Mouse (Mus musculus) lung, postnatal 0 days (tissue): ENCODE results near the gene Tlr5. TPM values are rescaled to one million over a fixed set of nuclear protein-coding genes. Genes with fewer than 3 reads are reported as not detected.

ENCODE experiments used
- ATAC-seq: fragments of 200-750 bp; cut with Nextera tagmentation; 2 replicates; pipeline ENCODE4 v1.8.0; 2017; ENCODE audit warnings: moderate library complexity
- DNase-seq: peaks from one replicate; pipeline ENCODE4 v3.0.0-alpha.2; 2016; ENCODE audit warnings: low spot score
- H3K27ac ChIP-seq: fragments of 300-500 bp; sonication (generic); 2 replicates; pipeline ENCODE4 v1.5.1; 2014; ENCODE audit warnings: antibody characterized with exemption, mild to moderate bottlenecking, low read length, mixed read lengths
- H3K27me3 ChIP-seq: fragments of 300-500 bp; sonication (generic); replicated peaks from 2 replicates; pipeline ENCODE4 v1.6.1; 2014; ENCODE audit warnings: low read length, mixed read lengths; ENCODE audit not compliant: insufficient read depth
- H3K36me3 ChIP-seq: fragments of 300-500 bp; sonication (generic); 2 replicates; pipeline ENCODE4 v1.6.1; 2014; ENCODE audit warnings: low read length, mixed read lengths; ENCODE audit not compliant: insufficient read depth
- H3K4me1 ChIP-seq: fragments of 300-500 bp; sonication (generic); 2 replicates; pipeline ENCODE4 v1.6.1; 2014; ENCODE audit warnings: antibody characterized with exemption, low read depth, low read length, mixed read lengths; ENCODE audit not compliant: insufficient read depth
- H3K4me2 ChIP-seq: fragments of 300-500 bp; sonication (generic); replicated peaks from 2 replicates; pipeline ENCODE4 v1.6.1; 2014; ENCODE audit warnings: low read depth, mild to moderate bottlenecking, low read length, moderate library complexity, mixed read lengths
- H3K4me3 ChIP-seq: fragments of 300-500 bp; sonication (generic); 2 replicates; pipeline ENCODE4 v1.5.1; 2014; ENCODE audit warnings: low read depth, low read length
- H3K9ac ChIP-seq: fragments of 300-500 bp; sonication (generic); replicated peaks from 2 replicates; pipeline ENCODE4 v1.6.1; 2014; ENCODE audit warnings: low read depth, mild to moderate bottlenecking
- H3K9me3 ChIP-seq: fragments of 300-500 bp; sonication (generic); 2 replicates; pipeline ENCODE4 v1.6.1; 2016; ENCODE audit warnings: low read length, mixed read lengths
- CTCF ChIP-seq: IDR thresholded peaks from 2 replicates; pipeline ENCODE4 v1.5.1; 2016; ENCODE audit warnings: antibody characterized with exemption, mild to moderate bottlenecking
- EP300 ChIP-seq: IDR thresholded peaks from 2 replicates; pipeline ENCODE4 v1.6.1; 2016; ENCODE audit warnings: antibody characterized with exemption, mild to moderate bottlenecking, control low read depth
- WGBS: fragments of 180-500 bp; shearing (Covaris S2); extraction: QIAGEN DNeasy Blood & Tissue Kit; methylation state at CpG from one replicate; pipeline ENCODE4 v1.1.7; 2014; 5-methylcytosine and 5-hydroxymethylcytosine counted together
- polyA plus RNA-seq: library from polyadenylated mRNA; unstranded; fragments of >200 nt; fragmentation: Nextera tagmentation; extraction: Ambion mirVana; gene quantifications from 2 replicates; pipeline ENCODE4 v1.2.1, GENCODE M21; 2015

The Tlr5 gene
- polyA plus RNA-seq, 1 experiment from 2014 or later, result 1.5 TPM

DNA sequence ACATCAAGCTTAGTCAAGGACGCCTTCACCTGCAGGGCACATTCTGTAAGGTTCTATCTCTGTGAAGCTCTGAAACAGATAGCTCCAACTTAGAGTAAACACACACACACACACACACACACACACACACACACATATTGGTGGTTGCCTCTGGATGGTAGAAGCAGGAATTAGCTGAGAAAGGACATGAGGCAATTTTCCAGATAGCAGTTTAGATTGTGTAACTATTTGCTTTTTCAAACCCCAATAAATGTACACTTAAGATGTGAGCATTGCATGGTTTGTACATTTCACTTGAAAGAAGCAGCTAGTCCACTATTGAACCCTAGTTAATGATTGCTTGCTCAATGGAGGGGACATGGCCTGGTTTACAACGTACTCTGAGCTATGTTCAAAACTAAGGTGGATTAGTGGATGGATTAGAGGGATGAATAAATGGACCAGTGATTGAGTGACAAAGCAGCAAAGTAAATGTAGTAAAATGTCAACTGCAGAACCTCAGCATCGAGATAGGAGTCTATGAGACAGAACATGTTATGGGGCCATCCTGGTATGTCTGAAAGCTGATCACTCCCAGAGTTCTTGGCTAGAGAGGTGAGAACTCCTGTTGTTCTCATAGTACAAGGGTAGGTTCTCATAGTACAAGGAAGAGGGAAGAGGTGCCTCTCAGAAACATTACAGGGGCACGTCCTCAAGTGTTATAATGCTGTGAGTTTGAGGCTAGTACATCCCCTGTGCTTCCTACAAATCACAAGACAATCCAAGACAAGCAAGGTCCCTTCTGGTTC is 40.3 kb upstream of the Tlr5 start:
- Histone ChIP-seq H3K4me1 (no peaks in the 10 kb centered on the region), H3K9ac (no peak overlapping the region), H3K4me3 (no peak overlapping the region), H3K4me2 (no peak overlapping the region), H3K27ac (no peak overlapping the region), H3K36me3 (no peaks in the 10 kb centered on the region), H3K27me3 (no peaks in the 10 kb centered on the region), H3K9me3 (no peaks in the 10 kb centered on the region)
- TF ChIP-seq CTCF, result no peak
- no peak for TF ChIP-seq EP300
- WGBS, result 66% methylated on average over 4 of the region's 4 CpGs
- DNase-seq (peak; percentile 59), ATAC-seq (no peak)

GRCm38 (mm10) chr1:182916166-182916565 is 38.4 kb upstream of the Tlr5 start:
- ATAC-seq (no peak), DNase-seq (no peak)
- no peaks in the 10 kb centered on the region for H3K9me3 ChIP-seq
- no peak for TF ChIP-seq EP300
- TF ChIP-seq CTCF, result no peak
- no peaks in the 10 kb centered on the region for H3K36me3 ChIP-seq
- no peak overlapping the region for H3K9ac ChIP-seq
- H3K27me3 ChIP-seq, result no peaks in the 10 kb centered on the region
- 95% methylated on average over 5 of the region's 5 CpGs for WGBS
- H3K4me3 ChIP-seq, result no peak overlapping the region
- H3K27ac ChIP-seq, result no peak overlapping the region
- H3K4me1 ChIP-seq, result no peaks in the 10 kb centered on the region
- H3K4me2 ChIP-seq, result no peak overlapping the region

GRCm38 (mm10) chr1:182918718-182919346 is 35.8 kb upstream of the Tlr5 start:
- H3K9ac ChIP-seq, result no peak overlapping the region
- no peaks in the 10 kb centered on the region for H3K4me1 ChIP-seq
- TF ChIP-seq CTCF, result no peak
- no peak for TF ChIP-seq EP300
- H3K27me3 ChIP-seq, result no peaks in the 10 kb centered on the region
- ATAC-seq, result no peak
- H3K27ac ChIP-seq, result no peak overlapping the region
- WGBS, result 52% methylated on average over 8 of the region's 8 CpGs
- no peak overlapping the region for H3K4me3 ChIP-seq
- no peaks in the 10 kb centered on the region for H3K36me3 ChIP-seq
- no peak overlapping the region for H3K4me2 ChIP-seq
- H3K9me3 ChIP-seq, result no peaks in the 10 kb centered on the region
- DNase-seq, result no peak

DNA sequence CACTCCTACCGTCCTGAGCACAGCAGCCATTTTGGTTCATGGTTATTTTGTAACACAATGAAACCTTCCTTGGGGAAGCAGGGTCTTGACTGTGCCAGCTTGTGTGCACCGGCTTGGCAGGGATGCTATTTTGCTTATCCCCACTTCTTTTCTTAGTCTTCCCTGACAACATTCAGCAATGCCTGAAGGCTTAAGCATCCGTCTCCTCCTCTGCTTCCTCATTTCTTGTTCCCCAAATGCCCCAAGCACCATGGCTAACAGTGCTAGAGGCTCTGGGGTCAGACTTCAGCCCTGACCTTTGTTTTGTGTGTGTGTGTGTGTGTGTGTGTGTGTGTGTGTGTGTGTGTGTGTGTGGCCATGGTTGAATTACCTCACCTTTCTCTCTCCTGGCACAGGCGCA is 31.8 kb upstream of the Tlr5 start:
- Histone ChIP-seq H3K4me1 (no peaks in the 10 kb centered on the region), H3K27me3 (no peaks in the 10 kb centered on the region), H3K36me3 (no peaks in the 10 kb centered on the region), H3K27ac (no peak overlapping the region), H3K9me3 (no peaks in the 10 kb centered on the region), H3K9ac (no peak overlapping the region), H3K4me2 (no peak overlapping the region), H3K4me3 (no peak overlapping the region)
- ATAC-seq (no peak), DNase-seq (no peak)
- 70% methylated on average over 4 of the region's 4 CpGs for WGBS
- TF ChIP-seq EP300 (no peak), CTCF (no peak)

DNA sequence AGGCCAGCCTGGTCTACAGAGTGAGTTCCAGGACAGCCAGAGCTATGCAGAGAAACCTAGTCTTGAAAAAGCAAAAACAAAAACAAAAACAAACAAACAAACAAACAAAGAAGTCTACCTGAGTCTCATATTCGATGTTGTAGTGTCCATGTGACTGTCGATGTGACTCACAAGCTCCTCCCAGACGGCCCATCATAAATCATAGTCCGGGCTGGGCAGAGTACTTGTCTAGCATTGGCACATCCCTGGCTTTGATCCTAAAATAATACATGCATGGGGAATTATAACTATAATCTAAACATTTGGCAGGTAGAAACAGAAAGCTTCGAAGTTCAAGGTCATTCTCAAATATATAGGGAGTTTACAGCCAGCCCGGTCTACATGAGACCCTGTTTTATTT is 28.1 kb upstream of the Tlr5 start:
- Histone ChIP-seq H3K27me3 (no peaks in the 10 kb centered on the region), H3K4me3 (no peak overlapping the region), H3K4me1 (no peaks in the 10 kb centered on the region), H3K9ac (no peak overlapping the region), H3K9me3 (no peaks in the 10 kb centered on the region), H3K36me3 (no peaks in the 10 kb centered on the region), H3K4me2 (no peak overlapping the region), H3K27ac (no peak overlapping the region)
- no peak for ATAC-seq
- 82% methylated on average over 6 of the region's 6 CpGs for WGBS
- TF ChIP-seq EP300 (no peak), CTCF (no peak)
- DNase-seq, result no peak

DNA sequence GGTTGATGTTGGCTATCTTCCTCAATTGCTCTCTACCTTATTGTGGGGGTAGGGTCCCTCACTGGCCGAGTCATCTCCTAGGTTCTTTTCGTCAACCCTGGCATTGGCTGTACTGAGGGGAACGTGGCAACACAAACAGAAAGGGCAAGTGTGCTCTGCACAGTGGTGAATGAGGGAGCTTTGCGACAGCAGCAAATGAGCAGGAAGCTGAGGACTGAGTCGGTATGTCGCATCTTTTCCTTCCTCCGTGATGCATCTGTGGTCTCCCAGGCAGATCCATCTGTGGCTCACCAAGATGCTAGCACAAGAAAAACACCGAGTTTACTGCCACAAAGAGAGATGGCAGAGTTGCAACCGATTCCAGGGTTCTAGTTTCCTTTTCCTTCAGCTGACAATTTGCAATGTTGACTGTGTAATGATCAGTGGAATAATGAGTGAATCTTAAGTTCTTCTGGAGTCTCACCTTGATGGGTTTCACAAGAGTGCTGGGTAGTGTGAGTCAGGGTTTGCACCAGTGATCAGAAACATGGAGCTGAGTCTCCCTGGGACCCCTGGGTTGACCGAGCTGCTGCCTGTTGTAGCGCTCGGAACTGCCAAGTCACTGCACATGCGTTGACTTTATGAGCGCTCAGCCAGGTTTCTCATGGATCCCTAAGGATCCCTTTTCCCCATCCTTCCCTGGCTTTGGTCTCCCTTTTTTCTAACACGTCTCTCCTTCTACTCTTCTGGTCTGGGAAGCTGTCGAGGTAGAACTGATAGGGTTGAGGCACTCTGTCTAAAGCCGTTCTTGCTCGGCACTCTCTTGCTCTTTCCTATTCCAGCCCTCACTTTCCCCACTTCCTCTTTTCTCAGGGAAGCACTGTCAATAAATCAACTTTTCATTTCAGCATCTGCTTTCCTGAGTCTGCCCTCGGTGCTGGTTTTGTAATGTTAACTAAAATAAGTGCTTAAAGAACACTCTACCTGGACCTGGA is 26.4 kb upstream of the Tlr5 start:
- peak; percentile 26 for DNase-seq
- 61% methylated on average over 19 of the region's 19 CpGs for WGBS

More for the DNA sequence above, 26.4 kb upstream of the Tlr5 start:
- H3K4me3 ChIP-seq, result no peak overlapping the region
- H3K4me1 ChIP-seq, result no peaks in the 10 kb centered on the region
- no peaks in the 10 kb centered on the region for H3K36me3 ChIP-seq
- 0 out of 2 replicates have a peak overlapping the region, but pooled peaks have one; percentile 3 for H3K4me2 ChIP-seq
- no peak for ATAC-seq
- no peaks in the 10 kb centered on the region for H3K9me3 ChIP-seq
- TF ChIP-seq CTCF, result no peak
- no peak for TF ChIP-seq EP300
- no peaks in the 10 kb centered on the region for H3K27me3 ChIP-seq
- no peak overlapping the region for H3K27ac ChIP-seq
- no peak overlapping the region for H3K9ac ChIP-seq
